Mouse (Mus musculus): ENCODE data around the gene Zfp800. TPM values are rescaled to one million over a fixed set of nuclear protein-coding genes. Genes with fewer than 3 reads are reported as not detected.

Gene Zfp800
- polyA plus RNA-seq, 1 experiment from 2014 or later = 20.2 TPM

GRCm38 (mm10) chr6:28260425-28261191 is 137.2 kb downstream of the Zfp800 start:
- in situ Hi-C loops (cut with MboI; ENCODE audit: low pct_unique_long_range_greater_than_20kb) = loop anchor here (5.0 kb wide), 1 partner anchor 157 kb away; no protein-coding TSS in a partner anchor
- TF ChIP-seq CTCF (IDR thresholded peaks at IDR 0.05) = no peak
- CTCF ChIA-PET = interaction anchor here (0.8 to 1.5 kb wide), 2 partner anchors 10 to 39 kb away, joined by 3 read pairs; no protein-coding TSS in a partner anchor
- ATAC-seq = peak; percentile 37
- DNase-seq (ENCODE audit: low read depth, low spot score) = no peak
- H3K27me3 ChIP-seq = no peaks in the 10 kb centered on the region
- POLR2A ChIA-PET = interaction anchor here (0.6 kb wide), 1 partner anchor 11 kb away, joined by 3 read pairs; no protein-coding TSS in a partner anchor

- ChIA-PET POLR2A (no interaction called here), CTCF (interaction anchor here (0.8 kb wide), 1 partner anchor 38 kb away, joined by 3 read pairs; no protein-coding TSS in a partner anchor)
- no peak for ATAC-seq
- DNase-seq (ENCODE audit: low read depth, low spot score) = no peak
- no peaks in the 10 kb centered on the region for H3K27me3 ChIP-seq
- in situ Hi-C loops (cut with MboI; ENCODE audit: low pct_unique_long_range_greater_than_20kb) = loop anchor here (5.0 kb wide), 1 partner anchor 158 kb away; no protein-coding TSS in a partner anchor
- no peak for TF ChIP-seq CTCF (IDR thresholded peaks at IDR 0.05)
Observed at GRCm38 (mm10) chr6:28259750-28260149, 138.1 kb downstream of the Zfp800 start.

GRCm38 (mm10) chr6:28258440-28258839 is 139.4 kb downstream of the Zfp800 start:
- TF ChIP-seq CTCF (IDR thresholded peaks at IDR 0.05) = no peak
- POLR2A ChIA-PET = no interaction called here
- DNase-seq (ENCODE audit: low read depth, low spot score) (no peak), ATAC-seq (no peak)
- CTCF ChIA-PET = no interaction called here
- in situ Hi-C loops (cut with MboI; ENCODE audit: low pct_unique_long_range_greater_than_20kb) = no loop called here
- H3K27me3 ChIP-seq = no peaks in the 10 kb centered on the region

- no peaks in the 10 kb centered on the region for H3K27me3 ChIP-seq
- DNase-seq (ENCODE audit: low read depth, low spot score) = no peak
- ATAC-seq = no peak
- in situ Hi-C loops (cut with MboI; ENCODE audit: low pct_unique_long_range_greater_than_20kb) = no loop called here
- no peak for TF ChIP-seq CTCF (IDR thresholded peaks at IDR 0.05)
- ChIA-PET POLR2A (no interaction called here), CTCF (no interaction called here)
Observed at GRCm38 (mm10) chr6:28257772-28258171, 140.0 kb downstream of the Zfp800 start.

GRCm38 (mm10) chr6:28252790-28253189 is 145.0 kb downstream of the Zfp800 start:
- in situ Hi-C loops (cut with MboI; ENCODE audit: low pct_unique_long_range_greater_than_20kb) = no loop called here
- CTCF ChIA-PET = no interaction called here
- TF ChIP-seq CTCF (IDR thresholded peaks at IDR 0.05) = no peak
- DNase-seq (ENCODE audit: low read depth, low spot score) (no peak), ATAC-seq (no peak)
- H3K27me3 ChIP-seq = no peaks in the 10 kb centered on the region
- POLR2A ChIA-PET = no interaction called here

GRCm38 (mm10) chr6:28248211-28248610 is 149.6 kb downstream of the Zfp800 start:
- DNase-seq (ENCODE audit: low read depth, low spot score) = no peak
- in situ Hi-C loops (cut with MboI; ENCODE audit: low pct_unique_long_range_greater_than_20kb) = no loop called here
- POLR2A ChIA-PET = no interaction called here
- no peaks in the 10 kb centered on the region for H3K27me3 ChIP-seq
- ATAC-seq = no peak
- no peak for TF ChIP-seq CTCF (IDR thresholded peaks at IDR 0.05)
- CTCF ChIA-PET = interaction anchor here (1.6 kb wide), 1 partner anchor 11 kb away, joined by 3 read pairs; no protein-coding TSS in a partner anchor

GRCm38 (mm10) chr6:28232618-28233361 is 165.0 kb downstream of the Zfp800 start:
- POLR2A ChIA-PET = no interaction called here
- TF ChIP-seq CTCF (IDR thresholded peaks at IDR 0.05) = no peak

GRCm38 (mm10) chr6:28228085-28228484 is 169.7 kb downstream of the Zfp800 start:
- POLR2A ChIA-PET = interaction anchor here (0.7 kb wide), 1 partner anchor 536 kb away, joined by 3 read pairs; no protein-coding TSS in a partner anchor
- CTCF ChIA-PET = no interaction called here
- in situ Hi-C loops (cut with MboI; ENCODE audit: low pct_unique_long_range_greater_than_20kb) = no loop called here
- no peak for DNase-seq (ENCODE audit: low read depth, low spot score)
- no peak for TF ChIP-seq CTCF (IDR thresholded peaks at IDR 0.05)
- H3K27me3 ChIP-seq = no peaks in the 10 kb centered on the region
- ATAC-seq = no peak

More at GRCm38 (mm10) chr6:28232618-28233361, 165.0 kb downstream of the Zfp800 start:
- no peak for DNase-seq (ENCODE audit: low read depth, low spot score)
- in situ Hi-C loops (cut with MboI; ENCODE audit: low pct_unique_long_range_greater_than_20kb) = no loop called here
- no peak for ATAC-seq
- H3K27me3 ChIP-seq = no peaks in the 10 kb centered on the region
- CTCF ChIA-PET = no interaction called here

GRCm38 (mm10) chr6:28221017-28221416 is 176.8 kb downstream of the Zfp800 start:
- ATAC-seq (no peak), DNase-seq (ENCODE audit: low read depth, low spot score) (no peak)
- no peak for TF ChIP-seq CTCF (IDR thresholded peaks at IDR 0.05)
- ChIA-PET CTCF (interaction anchor here (1.1 to 1.3 kb wide), 4 partner anchors 13 to 39 kb away, joined by 3 to 6 read pairs (median 3); no protein-coding TSS in a partner anchor), POLR2A (interaction anchor here (0.6 kb wide), 2 partner anchors 10 to 13 kb away, joined by 4 read pairs; no protein-coding TSS in a partner anchor)
- no peaks in the 10 kb centered on the region for H3K27me3 ChIP-seq
- in situ Hi-C loops (cut with MboI; ENCODE audit: low pct_unique_long_range_greater_than_20kb) = no loop called here

- TF ChIP-seq CTCF (IDR thresholded peaks at IDR 0.05) = no peak
- no peaks in the 10 kb centered on the region for H3K27me3 ChIP-seq
- DNase-seq (ENCODE audit: low read depth, low spot score) (no peak), ATAC-seq (no peak)
- in situ Hi-C loops (cut with MboI; ENCODE audit: low pct_unique_long_range_greater_than_20kb) = no loop called here
- ChIA-PET CTCF (no interaction called here), POLR2A (interaction anchor here (0.7 kb wide), 1 partner anchor 111 kb away, joined by 3 read pairs; no protein-coding TSS in a partner anchor)
Observed at GRCm38 (mm10) chr6:28218386-28218785, 179.4 kb downstream of the Zfp800 start.

All from Patski (cell line).